Mouse (Mus musculus): ENCODE results near the gene 1110002E22Rik. TPM values are rescaled to one million over a fixed set of nuclear protein-coding genes. Genes with fewer than 3 reads are reported as not detected.
A peak's percentile ranks its signal among the peaks of the same experiment; 100 is the strongest.

Gene 1110002E22Rik
- 0.21 and 0.31 TPM in 2 replicates for polyA plus RNA-seq (2014; fragmentation: Nextera tagmentation; extraction: Ambion mirVana)

GRCm38 (mm10) chr3:138064732-138065645 is at the start of gene 1110002E22Rik:
1110002E22Rik (plus strand) TSS chr3:138065052.
- Histone ChIP-seq H3K9me3 (ENCODE audit: low read depth, low read length) (no peaks in the 10 kb centered on the region), H3K4me3 (ENCODE audit: low read depth, low read length) (peak within 1 kb of the TSS; percentile 0; the same call in 1 of the 2 replicates), H3K4me2 (peak within 1 kb of the TSS; percentile 32; the same call in 1 of the 2 replicates), H3K36me3 (ENCODE audit: insufficient read depth) (no peaks in the 10 kb centered on the region), H3K9ac (no peak within 1 kb of the TSS), H3K4me1 (ENCODE audit: insufficient read depth) (peaks cover 18% of the 10 kb centered on the region; the same call in 1 of the 2 replicates), H3K27me3 (ENCODE audit: insufficient read depth, low read length) (no peaks in the 10 kb centered on the region), H3K27ac (ENCODE audit: low read depth) (0 out of 2 replicates have a peak within 1 kb of the TSS, but pooled peaks have one; percentile 2)
- TF ChIP-seq CTCF (IDR thresholded peaks at IDR 0.05; ENCODE audit: low read depth) = no peak
- peak; percentile 36; the same call in 1 of the 2 replicates for ATAC-seq (ENCODE audit: insufficient read depth)
- DNase-seq = peak; percentile 33
- 57% methylated on average over 33 of the region's 33 CpGs for WGBS

- Histone ChIP-seq H3K9me3 (ENCODE audit: low read depth, low read length) (no peaks in the 10 kb centered on the region), H3K4me1 (ENCODE audit: insufficient read depth) (no peaks in the 10 kb centered on the region), H3K4me2 (no peak overlapping the region), H3K27me3 (ENCODE audit: insufficient read depth, low read length) (no peaks in the 10 kb centered on the region), H3K36me3 (ENCODE audit: insufficient read depth) (no peaks in the 10 kb centered on the region), H3K27ac (ENCODE audit: low read depth) (no peak overlapping the region), H3K4me3 (ENCODE audit: low read depth, low read length) (no peak overlapping the region), H3K9ac (no peak overlapping the region)
- TF ChIP-seq CTCF (IDR thresholded peaks at IDR 0.05; ENCODE audit: low read depth) = no peak
- ATAC-seq (ENCODE audit: insufficient read depth) (no peak), DNase-seq (no peak)
- 89% methylated on average over 12 of the region's 12 CpGs for WGBS
Observed at GRCm38 (mm10) chr3:138016810-138017209, 48.0 kb upstream of the 1110002E22Rik start.

GRCm38 (mm10) chr3:138022003-138022402 is 42.8 kb upstream of the 1110002E22Rik start:
- no peak for TF ChIP-seq CTCF (IDR thresholded peaks at IDR 0.05; ENCODE audit: low read depth)

GRCm38 (mm10) chr3:138022651-138023050 is 42.2 kb upstream of the 1110002E22Rik start:
- no peaks in the 10 kb centered on the region for H3K9me3 ChIP-seq (ENCODE audit: low read depth, low read length)
- no peak overlapping the region for H3K27ac ChIP-seq (ENCODE audit: low read depth)
- H3K27me3 ChIP-seq (ENCODE audit: insufficient read depth, low read length) = no peaks in the 10 kb centered on the region
- no peak overlapping the region for H3K9ac ChIP-seq
- WGBS = 85% methylated on average over 4 of the region's 4 CpGs
- no peak for TF ChIP-seq CTCF (IDR thresholded peaks at IDR 0.05; ENCODE audit: low read depth)
- DNase-seq = no peak
- ATAC-seq (ENCODE audit: insufficient read depth) = no peak
- H3K4me1 ChIP-seq (ENCODE audit: insufficient read depth) = no peaks in the 10 kb centered on the region
- H3K36me3 ChIP-seq (ENCODE audit: insufficient read depth) = no peaks in the 10 kb centered on the region
- no peak overlapping the region for H3K4me2 ChIP-seq
- no peak overlapping the region for H3K4me3 ChIP-seq (ENCODE audit: low read depth, low read length)

More at GRCm38 (mm10) chr3:138022003-138022402, 42.8 kb upstream of the 1110002E22Rik start:
- H3K4me2 ChIP-seq = no peak overlapping the region
- H3K9ac ChIP-seq = no peak overlapping the region
- 72% methylated on average over 4 of the region's 4 CpGs for WGBS
- no peaks in the 10 kb centered on the region for H3K9me3 ChIP-seq (ENCODE audit: low read depth, low read length)
- no peaks in the 10 kb centered on the region for H3K4me1 ChIP-seq (ENCODE audit: insufficient read depth)
- ATAC-seq (ENCODE audit: insufficient read depth) (no peak), DNase-seq (no peak)
- no peaks in the 10 kb centered on the region for H3K36me3 ChIP-seq (ENCODE audit: insufficient read depth)
- H3K4me3 ChIP-seq (ENCODE audit: low read depth, low read length) = no peak overlapping the region
- H3K27me3 ChIP-seq (ENCODE audit: insufficient read depth, low read length) = no peaks in the 10 kb centered on the region
- no peak overlapping the region for H3K27ac ChIP-seq (ENCODE audit: low read depth)

GRCm38 (mm10) chr3:138026286-138026685 is 38.6 kb upstream of the 1110002E22Rik start:
- H3K4me3 ChIP-seq (ENCODE audit: low read depth, low read length) = no peak overlapping the region
- no peaks in the 10 kb centered on the region for H3K36me3 ChIP-seq (ENCODE audit: insufficient read depth)
- H3K9ac ChIP-seq = no peak overlapping the region
- H3K4me1 ChIP-seq (ENCODE audit: insufficient read depth) = no peaks in the 10 kb centered on the region
- no peak overlapping the region for H3K27ac ChIP-seq (ENCODE audit: low read depth)
- ATAC-seq (ENCODE audit: insufficient read depth) = 0 out of 2 replicates have a peak, but pooled peaks have one; percentile 21
- H3K27me3 ChIP-seq (ENCODE audit: insufficient read depth, low read length) = no peaks in the 10 kb centered on the region
- H3K4me2 ChIP-seq = no peak overlapping the region
- H3K9me3 ChIP-seq (ENCODE audit: low read depth, low read length) = no peaks in the 10 kb centered on the region
- 57% methylated on average over 10 of the region's 10 CpGs for WGBS
- no peak for TF ChIP-seq CTCF (IDR thresholded peaks at IDR 0.05; ENCODE audit: low read depth)
- DNase-seq = peak; percentile 41

GRCm38 (mm10) chr3:138027575-138028362 is 37.1 kb upstream of the 1110002E22Rik start:
- Histone ChIP-seq H3K36me3 (ENCODE audit: insufficient read depth) (no peaks in the 10 kb centered on the region), H3K27me3 (ENCODE audit: insufficient read depth, low read length) (no peaks in the 10 kb centered on the region), H3K4me1 (ENCODE audit: insufficient read depth) (no peaks in the 10 kb centered on the region), H3K4me2 (no peak overlapping the region), H3K9ac (no peak overlapping the region), H3K27ac (ENCODE audit: low read depth) (no peak overlapping the region), H3K4me3 (ENCODE audit: low read depth, low read length) (no peak overlapping the region), H3K9me3 (ENCODE audit: low read depth, low read length) (no peaks in the 10 kb centered on the region)
- 73% methylated on average over 5 of the region's 5 CpGs for WGBS
- no peak for TF ChIP-seq CTCF (IDR thresholded peaks at IDR 0.05; ENCODE audit: low read depth)
- ATAC-seq (ENCODE audit: insufficient read depth) (no peak), DNase-seq (no peak)

Measured in lung, embryonic 14.5 days (tissue).